Mouse (Mus musculus) bone marrow macrophage, adult 2 months (primary cell): ENCODE results near the gene Tnfrsf18. TPM values are rescaled to one million over a fixed set of nuclear protein-coding genes. Genes with fewer than 3 reads are reported as not detected.
A peak's percentile ranks its signal among the peaks of the same experiment; 100 is the strongest.

ENCODE experiments used
- H3K27ac ChIP-seq: 2 replicates; pipeline ENCODE4 v1.5.1; 2012; ENCODE audit warnings: low read depth, low read length; ENCODE audit not compliant: insufficient read depth
- H3K4me1 ChIP-seq: 2 replicates; pipeline ENCODE4 v1.6.1; 2012; ENCODE audit warnings: low read length; ENCODE audit not compliant: control insufficient read depth, insufficient read depth
- H3K4me3 ChIP-seq: 2 replicates; pipeline ENCODE4 v1.5.1; 2012; ENCODE audit warnings: mild to moderate bottlenecking, low read length, moderate library complexity; ENCODE audit not compliant: insufficient read depth
- CTCF ChIP-seq: IDR thresholded peaks from 2 replicates; pipeline ENCODE4 v1.5.1; 2012; ENCODE audit warnings: low read depth, mild to moderate bottlenecking, low read length, moderate library complexity
- POLR2A ChIP-seq: IDR thresholded peaks from 2 replicates; pipeline ENCODE4 v1.6.1; 2012; ENCODE audit warnings: mild to moderate bottlenecking, low read depth, low read length, borderline replicate concordance
- polyA plus RNA-seq: library from polyadenylated mRNA; stranded (reverse); fragments of >200 nt; gene quantifications from 2 replicates; pipeline ENCODE4 v1.2.4, GENCODE M21; 2012; ENCODE audit not compliant: missing spikeins, insufficient read depth, insufficient read length

Gene Tnfrsf18
- polyA plus RNA-seq, 1 experiment: not detected

DNA sequence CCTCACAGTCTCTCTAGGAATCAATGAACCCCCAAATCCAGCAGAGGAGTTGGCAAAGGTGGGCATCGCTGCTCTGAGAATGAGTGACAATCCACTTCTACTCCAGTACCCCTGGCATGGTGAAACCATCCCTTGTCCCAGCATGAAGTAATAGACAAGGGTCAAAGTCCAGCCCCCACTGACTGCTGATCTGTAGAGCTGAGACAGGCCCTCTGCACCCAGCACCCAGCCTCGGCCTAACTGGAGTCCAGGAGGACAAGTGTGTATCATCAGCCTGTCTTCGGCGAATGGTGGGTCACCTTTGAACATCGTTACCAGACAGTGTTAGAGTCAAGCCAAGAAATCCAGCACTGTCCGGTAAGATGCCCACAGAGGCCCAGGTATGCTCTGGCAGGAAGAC is 28.6 kb downstream of the Tnfrsf18 start:
- H3K27ac ChIP-seq: no peak overlapping the region
- no peaks in the 10 kb centered on the region for H3K4me1 ChIP-seq
- TF ChIP-seq POLR2A (no peak), CTCF (no peak)
- H3K4me3 ChIP-seq: no peak overlapping the region

DNA sequence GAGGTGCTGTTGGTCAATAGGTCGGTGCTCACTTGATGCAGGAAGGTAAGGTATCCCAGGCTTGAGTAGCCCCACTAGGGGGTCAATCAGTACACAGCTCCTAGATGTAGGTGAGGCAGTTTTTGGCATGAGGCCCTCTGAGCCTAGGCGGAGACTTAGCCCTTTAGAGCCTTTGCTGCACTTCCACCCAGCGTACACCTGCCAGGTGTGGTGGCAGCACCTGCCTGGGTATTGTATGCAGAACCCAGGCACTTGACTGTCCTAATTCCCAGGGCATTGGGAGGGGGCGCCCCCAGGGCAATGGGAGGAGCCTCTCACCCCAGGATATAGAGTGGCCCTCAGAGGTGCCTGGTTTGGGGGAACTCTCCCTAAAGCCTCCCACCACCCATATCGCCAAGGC is 29.2 kb downstream of the Tnfrsf18 start:
- Histone ChIP-seq H3K4me1 (no peaks in the 10 kb centered on the region), H3K4me3 (no peak overlapping the region), H3K27ac (no peak overlapping the region)
- TF ChIP-seq CTCF (no peak), POLR2A (no peak)

GRCm38 (mm10) chr4:156057702-156058101 is 31.7 kb downstream of the Tnfrsf18 start:
- H3K4me1 ChIP-seq: no peaks in the 10 kb centered on the region

GRCm38 (mm10) chr4:156058826-156059225 is 32.9 kb downstream of the Tnfrsf18 start:
- TF ChIP-seq CTCF (no peak), POLR2A (no peak)
- H3K4me3 ChIP-seq: no peak overlapping the region
- H3K27ac ChIP-seq: no peak overlapping the region
- H3K4me1 ChIP-seq: no peaks in the 10 kb centered on the region

More at GRCm38 (mm10) chr4:156057702-156058101, 31.7 kb downstream of the Tnfrsf18 start:
- H3K4me3 ChIP-seq: no peak overlapping the region
- TF ChIP-seq POLR2A (no peak), CTCF (no peak)
- H3K27ac ChIP-seq: no peak overlapping the region

GRCm38 (mm10) chr4:156059261-156059660 is 33.3 kb downstream of the Tnfrsf18 start, which contains the start of gene Ttll10:
Gene Ttll10 (minus strand): TSS chr4:156059414.
- TF ChIP-seq CTCF (no peak), POLR2A (no peak)
- no peak within 1 kb of the TSS for H3K4me3 ChIP-seq
- no peaks in the 10 kb centered on the region for H3K4me1 ChIP-seq
- no peak within 1 kb of the TSS for H3K27ac ChIP-seq

DNA sequence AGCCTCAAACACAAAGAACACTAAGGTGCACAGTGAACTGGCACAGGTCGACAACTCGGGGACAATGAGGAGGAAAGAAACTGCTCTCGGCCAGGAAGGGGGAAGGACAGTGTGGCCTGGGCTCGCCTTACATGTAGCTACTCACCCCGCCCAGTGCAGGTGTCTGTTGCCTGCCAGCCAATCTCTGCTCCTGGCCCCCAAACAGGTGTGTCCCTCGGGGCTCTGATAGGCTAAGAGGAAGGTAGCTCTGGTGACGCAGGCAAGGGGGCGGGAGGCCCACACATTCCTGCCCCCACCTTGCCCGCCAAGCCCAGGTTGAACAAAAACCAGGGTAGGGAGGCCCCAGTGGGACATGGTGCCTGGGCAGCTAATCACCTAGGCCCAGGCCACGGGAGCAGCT is 33.7 kb downstream of the Tnfrsf18 start:
- Histone ChIP-seq H3K4me1 (no peaks in the 10 kb centered on the region), H3K27ac (no peak overlapping the region), H3K4me3 (no peak overlapping the region)
- TF ChIP-seq POLR2A: no peak
- no peak for TF ChIP-seq CTCF

DNA sequence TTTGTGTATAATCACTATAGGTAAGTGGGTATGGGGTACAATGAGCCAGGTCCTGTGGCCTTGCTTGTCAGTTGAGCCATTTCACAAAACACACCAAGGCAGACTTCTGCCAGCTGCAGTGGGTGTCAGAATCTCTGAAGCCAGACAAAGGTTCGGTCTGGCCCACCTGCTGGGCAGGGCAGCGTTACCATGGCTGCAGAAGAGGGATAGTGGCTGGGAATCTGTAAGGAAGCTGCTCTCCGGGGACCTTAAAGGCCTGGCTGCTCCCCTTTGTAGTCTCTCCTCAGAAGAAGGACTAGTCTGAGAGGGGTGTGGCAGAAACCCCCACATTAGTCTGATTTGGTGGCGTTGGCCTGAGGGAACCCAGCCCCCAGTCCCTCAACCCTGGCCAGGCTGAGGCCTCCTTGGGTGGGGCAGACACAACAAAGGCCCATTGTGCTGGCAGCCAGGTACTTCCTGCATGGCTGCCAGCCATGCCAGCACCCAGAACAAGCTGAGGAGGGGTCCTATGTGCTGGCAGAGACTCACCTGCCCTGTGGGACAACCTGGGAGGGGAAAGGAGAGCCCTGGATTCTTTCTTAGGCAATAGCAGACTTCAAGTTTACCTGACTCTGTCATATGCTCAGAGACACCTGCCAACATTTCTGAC is 38.0 kb downstream of the Tnfrsf18 start:
- TF ChIP-seq CTCF: no peak
- TF ChIP-seq POLR2A: no peak
- no peak overlapping the region for H3K27ac ChIP-seq
- peaks cover 9% of the 10 kb centered on the region for H3K4me1 ChIP-seq
- no peak overlapping the region for H3K4me3 ChIP-seq

DNA sequence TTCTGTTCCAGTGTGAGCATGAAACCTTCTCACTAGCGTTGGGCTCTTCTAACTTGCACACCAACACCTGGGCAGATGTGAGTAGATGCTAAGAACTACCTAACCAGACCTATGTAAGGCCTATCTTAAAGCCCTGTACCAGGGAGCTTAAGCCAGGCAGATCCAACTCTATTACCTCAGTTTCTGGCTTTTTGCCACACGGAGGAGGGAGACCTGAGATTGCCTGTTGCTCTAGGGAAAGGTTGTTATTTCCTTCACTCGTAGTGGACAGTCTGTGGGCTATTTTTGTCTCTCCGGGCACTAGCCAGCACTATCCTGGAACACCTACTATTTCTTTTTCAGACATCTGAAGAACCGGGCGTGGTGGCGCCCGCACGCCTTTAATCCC is 38.5 kb downstream of the Tnfrsf18 start:
- TF ChIP-seq CTCF (no peak), POLR2A (no peak)
- Histone ChIP-seq H3K4me1 (peaks cover 9% of the 10 kb centered on the region), H3K4me3 (no peak overlapping the region), H3K27ac (no peak overlapping the region)

GRCm38 (mm10) chr4:156065156-156065894 is 39.4 kb downstream of the Tnfrsf18 start:
- no peak for TF ChIP-seq CTCF
- no peak for TF ChIP-seq POLR2A

DNA sequence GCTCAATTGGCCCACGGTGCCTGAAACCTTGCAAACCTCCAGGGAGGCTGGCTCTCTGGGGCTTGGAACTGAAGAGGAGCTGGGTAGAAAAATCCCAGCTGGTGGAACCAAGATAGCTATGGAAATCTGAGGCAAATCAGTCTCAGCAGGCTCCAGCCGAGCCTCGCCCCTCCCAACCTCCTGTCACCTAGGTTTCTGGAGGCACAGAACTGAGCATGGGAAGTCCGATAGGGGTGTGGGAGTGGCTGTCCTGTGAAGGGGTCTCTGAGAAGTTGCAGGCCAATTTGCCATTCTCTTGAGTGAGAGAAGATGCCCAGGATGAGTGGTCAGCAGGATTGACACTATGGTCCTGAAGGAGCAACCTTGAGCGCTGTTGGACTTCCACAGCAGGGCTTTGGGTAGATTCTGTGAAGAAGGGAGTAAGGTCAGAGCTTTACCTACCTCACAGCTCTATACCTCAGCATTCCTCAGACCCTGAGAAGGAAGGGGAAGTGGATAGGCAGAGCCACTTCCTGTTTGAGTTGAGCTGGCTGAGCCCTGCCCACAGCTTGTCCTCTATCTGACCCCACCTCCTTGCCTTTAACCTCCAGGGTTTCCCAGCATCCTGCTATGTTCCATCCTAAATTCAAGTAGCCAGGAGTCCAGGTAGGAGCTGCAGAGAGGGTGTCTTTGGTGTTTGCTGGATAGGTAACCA is 41.4 kb downstream of the Tnfrsf18 start:
- Histone ChIP-seq H3K4me1 (peaks cover 9% of the 10 kb centered on the region), H3K27ac (no peak overlapping the region), H3K4me3 (peak overlapping the region; percentile 19)
- no peak for TF ChIP-seq CTCF
- no peak for TF ChIP-seq POLR2A

More at GRCm38 (mm10) chr4:156065156-156065894, 39.4 kb downstream of the Tnfrsf18 start:
- no peak overlapping the region for H3K27ac ChIP-seq
- peaks cover 9% of the 10 kb centered on the region for H3K4me1 ChIP-seq
- no peak overlapping the region for H3K4me3 ChIP-seq
